Mouse (Mus musculus) liver, postnatal 0 days (tissue): ENCODE measurements around the gene Mzf1. TPM values are rescaled to one million over a fixed set of nuclear protein-coding genes. Genes with fewer than 3 reads are reported as not detected.

Experiments
- ATAC-seq: fragments of 200-750 bp; cut with Nextera tagmentation; 2 replicates; pipeline ENCODE4 v1.8.0; 2017; ENCODE audit warnings: mild to moderate bottlenecking, moderate library complexity
- DNase-seq: peaks from one replicate; pipeline ENCODE4 v3.0.0-alpha.2; 2016
- H3K27ac ChIP-seq: fragments of 300-500 bp; sonication (generic); 2 replicates; pipeline ENCODE4 v1.5.1; 2014; ENCODE audit warnings: antibody characterized with exemption, moderate library complexity, mild to moderate bottlenecking, low read depth
- H3K27me3 ChIP-seq: fragments of 300-500 bp; sonication (generic); 2 replicates; pipeline ENCODE4 v1.6.1; 2014; ENCODE audit warnings: low read length, control low read depth, mixed read lengths; ENCODE audit not compliant: insufficient read depth
- H3K36me3 ChIP-seq: fragments of 300-500 bp; sonication (generic); replicated peaks from 2 replicates; pipeline ENCODE4 v1.6.1; 2014; ENCODE audit warnings: mild to moderate bottlenecking, control low read depth, low read length, moderate library complexity, mixed read lengths; ENCODE audit not compliant: insufficient read depth
- H3K4me1 ChIP-seq: fragments of 300-500 bp; sonication (generic); 2 replicates; pipeline ENCODE4 v1.6.1; 2014; ENCODE audit warnings: antibody characterized with exemption, mild to moderate bottlenecking, control low read depth; ENCODE audit not compliant: insufficient read depth
- H3K4me2 ChIP-seq: fragments of 300-500 bp; sonication (generic); 2 replicates; pipeline ENCODE4 v1.6.1; 2014; ENCODE audit warnings: low read depth, mild to moderate bottlenecking, low read length, moderate library complexity, mixed read lengths
- H3K4me3 ChIP-seq: fragments of 300-500 bp; sonication (generic); 2 replicates; pipeline ENCODE4 v1.5.1; 2014; ENCODE audit warnings: low read depth, low read length
- H3K9ac ChIP-seq: fragments of 300-500 bp; sonication (generic); replicated peaks from 2 replicates; pipeline ENCODE4 v1.6.1; 2014; ENCODE audit warnings: mild to moderate bottlenecking, moderate library complexity
- H3K9me3 ChIP-seq: fragments of 300-500 bp; sonication (generic); 2 replicates; pipeline ENCODE4 v1.6.1; 2016; ENCODE audit warnings: mild to moderate bottlenecking, control low read depth, low read length, mixed read lengths
- CTCF ChIP-seq: sonication (generic); IDR thresholded peaks from 2 replicates; pipeline ENCODE4 v1.5.1; 2016; ENCODE audit warnings: antibody characterized with exemption, low read depth
- EP300 ChIP-seq: IDR thresholded peaks from 2 replicates; pipeline ENCODE4 v1.6.1; 2016; ENCODE audit warnings: antibody characterized with exemption, low read depth, mild to moderate bottlenecking
- WGBS: fragments of 180-500 bp; shearing (Covaris S2); extraction: QIAGEN DNeasy Blood & Tissue Kit; methylation state at CpG from one replicate; pipeline ENCODE4 v1.1.7; 2014; ENCODE audit not compliant: insufficient replicate concordance; 5-methylcytosine and 5-hydroxymethylcytosine counted together
- polyA plus RNA-seq: library from polyadenylated mRNA; unstranded; fragments of >200 nt; fragmentation: Nextera tagmentation; extraction: Ambion mirVana; gene quantifications from 2 replicates; pipeline ENCODE4 v1.2.1, GENCODE M21; 2015

The Mzf1 gene
- polyA plus RNA-seq, 1 experiment from 2014 or later = 0.29 TPM

GRCm38 (mm10) chr7:13022773-13023535, 31.6 kb downstream of the Mzf1 start:
- Histone ChIP-seq H3K36me3 (peaks cover 19% of the 10 kb centered on the region), H3K4me2 (peak overlapping the region; percentile 96), H3K27ac (peak overlapping the region; percentile 1; the same call in 1 of the 2 replicates), H3K4me3 (peak overlapping the region; percentile 70), H3K9ac (peak overlapping the region; percentile 35), H3K9me3 (no peaks in the 10 kb centered on the region), H3K27me3 (no peaks in the 10 kb centered on the region), H3K4me1 (peaks cover 30% of the 10 kb centered on the region)
- TF ChIP-seq CTCF = no peak
- TF ChIP-seq EP300 = no peak
- DNase-seq (peak; percentile 78), ATAC-seq (peak; percentile 2; the same call in 1 of the 2 replicates)
- WGBS = 4% methylated on average over 31 of the region's 31 CpGs

- Histone ChIP-seq H3K9me3 (no peaks in the 10 kb centered on the region), H3K36me3 (no peaks in the 10 kb centered on the region), H3K9ac (no peak overlapping the region), H3K4me3 (no peak overlapping the region), H3K27ac (no peak overlapping the region), H3K4me1 (peaks cover 22% of the 10 kb centered on the region), H3K27me3 (no peaks in the 10 kb centered on the region), H3K4me2 (no peak overlapping the region)
- no peak for ATAC-seq
- WGBS = 69% methylated on average over 1 of the region's 1 CpGs
- no peak for TF ChIP-seq EP300
- TF ChIP-seq CTCF = no peak
- no peak for DNase-seq
Observed at GRCm38 (mm10) chr7:13015217-13015616, 39.3 kb downstream of the Mzf1 start.

- H3K36me3 ChIP-seq = no peaks in the 10 kb centered on the region
- no peak overlapping the region for H3K4me3 ChIP-seq
- no peaks in the 10 kb centered on the region for H3K27me3 ChIP-seq
- H3K9me3 ChIP-seq = no peaks in the 10 kb centered on the region
- 63% methylated on average over 6 of the region's 6 CpGs for whole genome bisulfite sequencing
- ATAC-seq (no peak), DNase-seq (no peak)
- peaks cover 23% of the 10 kb centered on the region for H3K4me1 ChIP-seq
- no peak for TF ChIP-seq EP300
- no peak for TF ChIP-seq CTCF
- no peak overlapping the region for H3K9ac ChIP-seq
- no peak overlapping the region for H3K4me2 ChIP-seq
- H3K27ac ChIP-seq = no peak overlapping the region
Observed at GRCm38 (mm10) chr7:13014275-13014839, 40.2 kb downstream of the Mzf1 start.

GRCm38 (mm10) chr7:13013671-13014070, 40.9 kb downstream of the Mzf1 start:
- no peaks in the 10 kb centered on the region for H3K27me3 ChIP-seq
- TF ChIP-seq CTCF (no peak), EP300 (no peak)
- H3K4me2 ChIP-seq = no peak overlapping the region
- H3K9ac ChIP-seq = no peak overlapping the region
- DNase-seq (no peak), ATAC-seq (no peak)
- WGBS = 60% methylated on average over 4 of the region's 4 CpGs
- no peak overlapping the region for H3K4me3 ChIP-seq
- no peaks in the 10 kb centered on the region for H3K9me3 ChIP-seq
- H3K27ac ChIP-seq = peak overlapping the region; percentile 17; the same call in 1 of the 2 replicates
- peaks cover 27% of the 10 kb centered on the region for H3K4me1 ChIP-seq
- no peaks in the 10 kb centered on the region for H3K36me3 ChIP-seq

GRCm38 (mm10) chr7:13010005-13010908, 44.3 kb downstream of the Mzf1 start, which contains the start of gene Zbtb45:
Zbtb45 (minus strand) TSS chr7:13010034.
- no peak for ATAC-seq
- Histone ChIP-seq H3K9ac (peak within 1 kb of the TSS; percentile 72), H3K9me3 (no peaks in the 10 kb centered on the region), H3K4me2 (peak within 1 kb of the TSS; percentile 95), H3K27me3 (no peaks in the 10 kb centered on the region), H3K4me1 (peaks cover 16% of the 10 kb centered on the region), H3K27ac (peak within 1 kb of the TSS; percentile 93), H3K36me3 (peaks cover 19% of the 10 kb centered on the region; the same call in 1 of the 2 replicates), H3K4me3 (peak within 1 kb of the TSS; percentile 64)
- DNase-seq = no peak
- TF ChIP-seq EP300 (no peak), CTCF (no peak)
- WGBS = 14% methylated on average over 26 of the region's 26 CpGs
